Mouse (Mus musculus) thymus, adult 2 months (tissue): ENCODE measurements around the gene Actg1.

Experiments used
- CTCF ChIP-seq: fragments of 200-500 bp; IDR thresholded peaks from 2 replicates; pipeline ENCODE4 v1.5.1; 2012; ENCODE audit warnings: mild to moderate bottlenecking, control low read depth, low read length, moderate library complexity, borderline replicate concordance; ENCODE audit not compliant: control insufficient read depth, poor library complexity, insufficient read depth; ENCODE audit errors: extremely low read depth
- POLR2A ChIP-seq: fragments of 200-500 bp; IDR thresholded peaks from 2 replicates; pipeline ENCODE4 v1.6.1; 2012; ENCODE audit warnings: mild to moderate bottlenecking, low read length, control low read depth, moderate library complexity; ENCODE audit not compliant: control insufficient read depth, poor library complexity, insufficient read depth; ENCODE audit errors: extremely low read depth

DNA sequence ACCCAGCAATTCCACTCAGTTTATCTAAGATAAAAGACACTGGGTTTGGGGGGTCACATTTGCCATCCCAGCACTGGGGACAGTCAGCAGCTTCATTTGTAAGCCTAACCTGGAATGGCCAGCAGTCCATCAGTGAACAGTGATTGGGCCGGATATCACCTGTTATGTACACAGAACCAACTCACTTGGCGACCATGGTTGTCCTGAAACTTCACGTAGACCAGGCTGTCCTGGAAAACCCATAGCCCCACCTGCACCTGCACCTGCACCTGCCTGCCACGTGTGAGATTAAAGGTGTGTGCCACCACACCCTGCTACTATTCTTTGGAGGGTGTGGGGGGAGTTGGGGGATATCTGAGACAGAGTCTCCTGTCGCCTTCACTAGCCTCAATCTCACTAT, 29.0 kb downstream of the Actg1 start:
- TF ChIP-seq CTCF (no peak), POLR2A (no peak)
